Mouse (Mus musculus) limb, embryonic 15.5 days (tissue): ENCODE results near the gene Fam149a. TPM values are rescaled to one million over a fixed set of nuclear protein-coding genes. Genes with fewer than 3 reads are reported as not detected.

ENCODE experiments used
- ATAC-seq: fragments of 200-750 bp; cut with Nextera tagmentation; 2 replicates; pipeline ENCODE4 v1.8.0; 2017; ENCODE audit warnings: low read depth, moderate TSS enrichment; ENCODE audit not compliant: insufficient number of reproducible peaks, low FRiP score, low TSS enrichment
- H3K27ac ChIP-seq: fragments of 300-500 bp; sonication (generic); 2 replicates; pipeline ENCODE4 v1.5.1; 2015; ENCODE audit warnings: moderate library complexity, mild to moderate bottlenecking, inconsistent platforms
- H3K27me3 ChIP-seq: fragments of 300-500 bp; sonication (generic); 2 replicates; pipeline ENCODE4 v1.6.1; 2015; ENCODE audit warnings: inconsistent platforms
- H3K36me3 ChIP-seq: fragments of 300-500 bp; sonication (generic); 2 replicates; pipeline ENCODE4 v1.6.1; 2015; ENCODE audit warnings: inconsistent platforms
- H3K4me1 ChIP-seq: fragments of 300-500 bp; sonication (generic); 2 replicates; pipeline ENCODE4 v1.6.1; 2015; ENCODE audit warnings: inconsistent platforms
- H3K4me2 ChIP-seq: fragments of 300-500 bp; sonication (generic); 2 replicates; pipeline ENCODE4 v1.6.1; 2015; ENCODE audit warnings: mild to moderate bottlenecking, inconsistent platforms
- H3K4me3 ChIP-seq: fragments of 300-500 bp; sonication (generic); 2 replicates; pipeline ENCODE4 v1.5.1; 2015; ENCODE audit warnings: mild to moderate bottlenecking, inconsistent platforms
- H3K9ac ChIP-seq: fragments of 300-500 bp; sonication (generic); 2 replicates; pipeline ENCODE4 v1.6.1; 2015; ENCODE audit warnings: inconsistent platforms
- H3K9me3 ChIP-seq: fragments of 300-500 bp; sonication (generic); 2 replicates; pipeline ENCODE4 v1.6.1; 2016; ENCODE audit warnings: inconsistent platforms
- WGBS: fragments of 180-500 bp; shearing (Covaris S2); methylation state at CpG from one replicate; pipeline ENCODE4 v1.1.7; 2015; 5-methylcytosine and 5-hydroxymethylcytosine counted together
- polyA plus RNA-seq: library from polyadenylated mRNA; unstranded; fragments of >200 nt; fragmentation: Nextera tagmentation; extraction: Ambion mirVana; gene quantifications from 2 replicates; pipeline ENCODE4 v1.2.1, GENCODE M21; 2015

Gene Fam149a
- polyA plus RNA-seq, 1 experiment from 2014 or later, result 11.8 TPM

DNA sequence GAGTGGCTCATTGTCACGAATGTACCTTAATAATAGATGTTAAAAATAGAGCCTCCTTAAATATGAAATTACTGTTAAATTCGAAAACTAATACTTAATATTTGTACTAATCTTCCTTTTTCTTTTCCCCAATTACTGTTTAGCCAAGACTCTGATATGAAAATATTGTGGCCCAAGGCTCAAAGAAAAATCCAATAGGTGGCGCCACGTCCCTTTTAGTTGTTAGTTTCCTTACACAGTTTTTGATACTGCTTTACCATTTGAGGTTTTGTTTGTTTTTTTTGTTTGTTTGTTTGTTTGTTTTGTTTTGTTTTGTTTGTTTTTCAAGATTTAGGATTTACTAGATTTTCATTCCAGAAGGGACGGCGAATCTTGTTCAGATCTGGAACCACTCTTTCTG is 19.8 kb downstream of the Fam149a start:
- no peaks in the 10 kb centered on the region for H3K36me3 ChIP-seq
- peaks cover 6% of the 10 kb centered on the region for H3K4me1 ChIP-seq
- H3K4me3 ChIP-seq, result no peak overlapping the region
- no peak for ATAC-seq
- no peak overlapping the region for H3K27ac ChIP-seq
- H3K4me2 ChIP-seq, result no peak overlapping the region
- WGBS, result 68% methylated on average over 6 of the region's 6 CpGs
- H3K9me3 ChIP-seq, result no peaks in the 10 kb centered on the region
- no peak overlapping the region for H3K9ac ChIP-seq
- no peaks in the 10 kb centered on the region for H3K27me3 ChIP-seq

DNA sequence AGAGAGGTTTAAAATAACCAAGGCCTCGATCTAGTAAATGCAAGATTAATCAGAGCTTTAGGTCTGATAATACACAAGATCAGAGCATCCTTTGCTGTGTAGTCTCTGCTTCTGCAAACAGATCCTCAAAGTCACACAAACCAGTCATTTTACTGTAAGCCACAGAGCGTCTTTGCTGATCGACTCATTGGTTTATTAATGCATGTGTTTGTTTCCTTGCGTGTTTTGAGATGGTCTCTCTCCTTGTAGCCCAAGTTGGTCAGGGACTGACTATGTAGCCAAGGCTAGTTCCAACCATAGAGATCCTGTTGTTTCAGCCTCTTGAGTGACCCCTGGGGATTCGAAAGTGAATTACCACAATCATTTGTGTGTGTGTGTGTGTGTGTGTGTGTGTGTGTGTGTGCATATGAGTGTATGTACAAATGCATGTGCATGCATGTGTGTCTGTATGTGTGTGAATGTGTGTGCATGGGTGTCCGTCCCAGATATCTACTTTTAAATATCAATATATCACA is 22.9 kb downstream of the Fam149a start:
- Histone ChIP-seq H3K4me3 (peak overlapping the region; percentile 57; the same call in 1 of the 2 replicates), H3K36me3 (no peaks in the 10 kb centered on the region), H3K9me3 (no peaks in the 10 kb centered on the region), H3K9ac (no peak overlapping the region), H3K27ac (no peak overlapping the region), H3K27me3 (no peaks in the 10 kb centered on the region), H3K4me1 (peaks cover 6% of the 10 kb centered on the region), H3K4me2 (peak overlapping the region; percentile 78; the same call in 1 of the 2 replicates)
- WGBS, result 77% methylated on average over 6 of the region's 6 CpGs
- ATAC-seq, result no peak

DNA sequence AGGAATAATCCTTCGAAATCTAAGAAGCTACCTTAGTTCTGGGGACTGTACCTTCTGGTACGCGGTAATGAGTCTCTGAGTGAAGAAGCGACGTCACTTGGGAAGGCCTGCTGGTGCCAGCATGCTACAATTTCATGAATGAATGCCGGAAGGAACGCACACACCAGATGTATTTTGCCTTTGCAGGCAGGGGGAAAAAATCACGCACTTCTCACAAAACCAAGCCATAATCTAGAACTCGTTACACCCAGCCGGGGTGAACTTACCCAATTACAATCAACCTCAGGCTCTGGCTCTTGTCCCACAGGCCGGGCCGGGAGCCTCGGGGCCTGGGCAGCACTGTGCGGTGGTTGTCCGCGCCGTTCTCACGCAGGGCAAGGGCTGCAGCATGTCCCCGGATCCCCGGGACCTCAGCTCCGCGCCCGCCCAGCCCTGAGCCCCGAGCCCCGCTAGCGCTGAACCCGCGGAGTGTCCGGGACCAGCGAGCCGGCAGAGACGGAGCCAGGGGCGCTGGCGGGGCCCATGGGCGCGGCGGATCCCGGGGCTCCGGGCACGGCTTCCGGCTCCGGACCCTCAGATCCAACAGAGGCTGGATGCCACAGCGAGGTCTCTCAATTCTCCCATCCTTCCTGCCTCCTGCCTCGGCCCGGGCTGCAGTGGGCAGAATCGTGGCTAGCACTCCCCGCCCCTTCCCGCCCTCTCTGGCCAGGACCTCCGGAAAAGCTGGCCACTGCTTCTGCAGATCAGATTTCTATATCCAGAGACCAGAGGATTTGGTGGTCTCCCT is 23.8 kb downstream of the Fam149a start:
- peaks cover 6% of the 10 kb centered on the region for H3K4me1 ChIP-seq
- H3K4me3 ChIP-seq, result peak overlapping the region; percentile 57
- no peaks in the 10 kb centered on the region for H3K36me3 ChIP-seq
- peak overlapping the region; percentile 43; the same call in 1 of the 2 replicates for H3K27ac ChIP-seq
- peak overlapping the region; percentile 78 for H3K4me2 ChIP-seq
- H3K9me3 ChIP-seq, result no peaks in the 10 kb centered on the region
- WGBS, result 2% methylated on average over 48 of the region's 49 CpGs
- H3K27me3 ChIP-seq, result no peaks in the 10 kb centered on the region
- H3K9ac ChIP-seq, result peak overlapping the region; percentile 60
- peak; percentile 76 for ATAC-seq

DNA sequence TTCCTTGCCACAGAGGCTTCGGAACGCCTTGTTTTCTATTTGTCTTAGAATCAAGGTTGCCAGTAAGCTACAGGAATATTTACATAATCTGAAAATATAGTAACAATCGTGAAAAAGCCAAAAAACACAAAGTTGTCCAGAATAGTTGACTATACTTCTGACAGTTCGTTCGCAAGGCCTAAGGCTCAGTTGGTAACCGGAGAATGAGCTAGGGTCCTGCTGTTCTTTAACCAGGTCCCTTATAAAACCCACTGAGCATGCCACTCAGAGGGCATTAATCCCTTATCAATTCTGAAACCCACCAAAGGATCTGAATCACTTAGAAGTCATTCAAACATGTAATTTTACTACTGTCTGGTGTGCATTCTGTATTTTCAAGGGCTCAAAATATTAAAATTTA is 26.3 kb downstream of the Fam149a start:
- WGBS, result 78% methylated on average over 6 of the region's 6 CpGs
- no peaks in the 10 kb centered on the region for H3K9me3 ChIP-seq
- H3K9ac ChIP-seq, result no peak overlapping the region
- no peak overlapping the region for H3K4me2 ChIP-seq
- H3K36me3 ChIP-seq, result 0 out of 2 replicates have a peak, but pooled peaks cover 10% of the 10 kb centered on the region
- no peak overlapping the region for H3K27ac ChIP-seq
- ATAC-seq, result no peak
- H3K4me3 ChIP-seq, result no peak overlapping the region
- H3K27me3 ChIP-seq, result no peaks in the 10 kb centered on the region
- H3K4me1 ChIP-seq, result peaks cover 6% of the 10 kb centered on the region

DNA sequence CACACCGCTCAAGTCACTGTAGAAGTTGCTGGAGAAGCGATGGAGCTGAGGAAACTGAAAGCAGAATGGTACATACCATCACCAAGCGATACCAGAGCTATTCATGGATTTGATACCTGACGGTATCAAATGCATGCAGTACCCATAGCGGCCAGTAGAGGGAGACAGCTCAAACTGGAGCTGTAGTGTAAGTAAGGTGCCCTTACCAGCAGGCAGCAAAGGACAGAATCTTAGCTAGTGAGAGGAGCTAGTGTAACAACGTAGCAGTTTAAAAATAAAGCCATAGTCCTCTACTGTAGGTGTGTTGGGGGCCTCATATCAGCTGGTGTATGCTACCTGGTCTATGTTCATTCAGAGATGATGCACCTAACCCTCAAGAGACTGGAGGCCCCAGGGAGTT is 37.1 kb downstream of the Fam149a start:
- no peaks in the 10 kb centered on the region for H3K27me3 ChIP-seq
- H3K27ac ChIP-seq, result no peak overlapping the region
- no peak overlapping the region for H3K4me2 ChIP-seq
- no peak for ATAC-seq
- no peaks in the 10 kb centered on the region for H3K9me3 ChIP-seq
- WGBS, result 20% methylated on average over 6 of the region's 6 CpGs
- H3K4me1 ChIP-seq, result no peaks in the 10 kb centered on the region
- peaks cover 44% of the 10 kb centered on the region for H3K36me3 ChIP-seq
- no peak overlapping the region for H3K4me3 ChIP-seq
- no peak overlapping the region for H3K9ac ChIP-seq

DNA sequence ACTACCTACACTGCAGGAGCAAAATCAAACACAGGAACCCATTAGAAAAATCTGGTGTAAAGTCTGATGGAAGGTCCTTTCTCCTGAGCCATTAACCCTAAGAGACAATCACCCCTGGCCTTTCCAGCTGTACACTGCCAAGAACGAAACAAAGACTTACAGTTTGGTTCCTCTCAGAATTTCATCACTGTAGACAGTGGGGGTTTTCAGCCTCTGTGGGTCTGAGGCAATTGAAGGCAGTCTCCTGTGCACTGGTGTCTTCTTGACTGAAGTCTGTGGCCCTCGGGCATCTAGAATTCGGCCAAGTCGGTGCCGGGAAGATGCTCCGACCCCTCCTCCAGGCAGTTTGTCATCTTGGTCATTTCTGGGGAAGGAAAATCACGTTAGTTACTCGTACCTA is 37.8 kb downstream of the Fam149a start:
- Histone ChIP-seq H3K36me3 (peaks cover 46% of the 10 kb centered on the region), H3K27ac (no peak overlapping the region), H3K9ac (no peak overlapping the region), H3K4me1 (no peaks in the 10 kb centered on the region), H3K9me3 (no peaks in the 10 kb centered on the region), H3K27me3 (no peaks in the 10 kb centered on the region), H3K4me3 (no peak overlapping the region), H3K4me2 (no peak overlapping the region)
- WGBS, result 89% methylated on average over 8 of the region's 8 CpGs
- ATAC-seq, result no peak

DNA sequence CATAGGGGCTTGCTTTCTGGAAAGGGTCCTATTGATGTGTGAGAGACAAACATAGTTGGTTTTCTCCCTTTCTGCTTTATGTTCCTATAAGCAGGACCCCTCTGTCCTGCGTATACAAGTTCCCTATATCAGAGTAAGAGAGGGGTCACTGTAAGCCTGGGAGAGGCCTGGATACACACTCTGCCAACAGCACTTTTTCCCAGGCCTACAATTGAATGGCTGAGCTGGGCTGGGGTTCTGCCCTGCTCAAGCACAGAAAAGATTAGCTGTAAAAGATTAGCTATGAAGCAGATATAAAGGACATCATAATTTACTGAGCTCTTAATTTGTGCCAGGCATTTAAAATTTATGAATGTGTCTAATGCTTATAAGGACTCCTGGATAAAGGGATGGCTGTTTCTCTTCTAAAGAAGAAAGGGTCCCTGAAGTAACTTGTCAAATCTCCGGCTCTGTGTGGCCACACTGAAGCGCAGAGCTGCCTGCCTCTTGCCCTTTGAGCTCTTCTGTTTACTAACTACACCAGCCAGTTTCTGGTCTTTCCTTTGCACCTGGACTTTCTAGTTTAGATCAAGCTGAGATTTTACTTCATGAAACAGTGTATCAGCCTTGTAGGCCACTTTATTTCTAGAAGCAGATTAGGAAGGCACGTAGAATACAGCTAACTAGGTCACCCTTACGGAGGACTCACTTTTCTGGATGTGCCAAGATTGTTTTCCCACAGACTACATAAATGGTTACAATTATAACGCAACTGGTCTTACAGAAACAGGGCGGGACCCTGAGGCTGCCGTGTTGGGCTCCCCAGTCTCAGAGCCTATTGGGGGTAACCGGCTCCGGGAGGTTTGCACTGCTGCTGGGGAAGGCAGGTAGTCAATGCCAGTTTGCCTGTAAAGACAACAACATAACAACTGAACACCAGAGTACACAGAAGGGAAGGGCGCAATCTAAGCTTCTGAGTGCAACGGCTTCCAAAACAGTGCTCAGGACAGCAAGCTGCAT is 40.2 kb downstream of the Fam149a start:
- no peak for ATAC-seq
- H3K36me3 ChIP-seq, result peaks cover 40% of the 10 kb centered on the region
- WGBS, result 87% methylated on average over 12 of the region's 12 CpGs

DNA sequence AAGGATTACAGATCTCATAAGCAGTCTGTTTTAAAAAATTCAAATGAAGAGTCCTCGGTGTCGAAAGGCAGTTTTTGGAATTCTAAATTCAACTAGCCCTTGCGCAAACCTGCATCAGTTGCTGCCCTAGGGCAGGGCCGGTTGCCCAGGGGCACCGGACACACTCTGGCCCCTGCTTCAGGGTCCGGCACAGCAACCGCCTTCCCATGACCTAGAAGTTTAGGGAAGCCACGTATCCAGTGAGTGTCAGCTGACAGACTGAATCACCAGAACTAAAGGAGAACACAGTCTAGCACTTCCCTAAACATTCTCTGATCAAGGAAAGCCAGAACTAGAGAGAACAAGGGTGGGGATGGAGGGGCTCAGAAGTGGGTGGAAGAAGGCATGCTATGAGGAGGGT is 48.6 kb downstream of the Fam149a start:
- no peak for ATAC-seq
- Histone ChIP-seq H3K4me1 (peaks cover 10% of the 10 kb centered on the region; the same call in 1 of the 2 replicates), H3K9ac (0 out of 2 replicates have a peak overlapping the region, but pooled peaks have one; percentile 1), H3K9me3 (no peaks in the 10 kb centered on the region), H3K4me3 (peak overlapping the region; percentile 50), H3K27me3 (no peaks in the 10 kb centered on the region), H3K4me2 (peak overlapping the region; percentile 78), H3K27ac (no peak overlapping the region), H3K36me3 (no peaks in the 10 kb centered on the region)
- WGBS, result 3% methylated on average over 8 of the region's 8 CpGs

More for the DNA sequence above, 40.2 kb downstream of the Fam149a start:
- no peak overlapping the region for H3K4me3 ChIP-seq
- H3K9ac ChIP-seq, result no peak overlapping the region
- no peak overlapping the region for H3K27ac ChIP-seq
- H3K4me2 ChIP-seq, result no peak overlapping the region
- no peaks in the 10 kb centered on the region for H3K27me3 ChIP-seq
- H3K9me3 ChIP-seq, result no peaks in the 10 kb centered on the region
- H3K4me1 ChIP-seq, result no peaks in the 10 kb centered on the region

DNA sequence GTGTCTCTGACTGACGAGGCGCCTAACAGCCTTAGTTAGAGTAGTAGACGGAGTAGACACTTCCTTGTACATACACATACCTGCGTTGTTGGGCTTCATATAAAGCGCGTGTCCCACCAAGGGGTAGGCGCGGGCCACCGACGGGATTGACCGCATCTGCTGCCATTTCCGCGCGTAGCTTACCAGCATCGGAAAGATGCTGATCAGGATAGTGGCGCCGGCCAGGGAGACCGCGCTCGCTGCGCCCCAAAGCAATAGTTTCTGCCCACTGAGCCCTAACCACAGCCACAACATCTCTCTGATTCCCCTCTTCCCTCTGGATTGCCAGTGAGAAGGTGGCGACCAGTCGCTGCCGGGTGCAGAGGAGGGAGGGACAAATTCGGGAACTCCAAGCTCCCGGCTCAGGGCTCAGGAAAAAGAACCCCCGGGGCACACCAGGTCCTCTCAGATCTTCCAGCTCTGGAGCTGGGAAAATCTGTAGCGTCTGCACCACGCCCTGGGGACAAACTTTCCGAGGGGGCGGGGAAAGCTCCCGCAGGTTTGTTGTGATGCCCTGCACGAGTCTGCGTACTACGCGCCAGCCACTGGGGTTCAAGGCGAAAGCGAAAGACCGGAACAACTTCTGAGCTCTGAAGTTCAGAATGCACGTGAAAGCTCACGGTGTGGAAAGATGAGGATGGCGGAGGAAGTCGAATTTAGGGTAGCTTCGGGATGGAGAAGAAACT is 49.2 kb downstream of the Fam149a start, which contains the start of gene Cyp4v3:
Cyp4v3 (minus strand) TSS at position 532 of the 725 bp plus-strand sequence.
- WGBS, result under 1% methylated on average over 42 of the region's 44 CpGs
- no peaks in the 10 kb centered on the region for H3K27me3 ChIP-seq
- H3K4me2 ChIP-seq, result peak within 1 kb of the TSS; percentile 78
- peaks cover 10% of the 10 kb centered on the region; the same call in 1 of the 2 replicates for H3K4me1 ChIP-seq
- H3K36me3 ChIP-seq, result no peaks in the 10 kb centered on the region
- H3K27ac ChIP-seq, result no peak within 1 kb of the TSS
- H3K9ac ChIP-seq, result peak within 1 kb of the TSS; percentile 1; the same call in 1 of the 2 replicates
- H3K4me3 ChIP-seq, result peak within 1 kb of the TSS; percentile 50
- H3K9me3 ChIP-seq, result no peaks in the 10 kb centered on the region
- peak; percentile 44; the same call in 1 of the 2 replicates for ATAC-seq

DNA sequence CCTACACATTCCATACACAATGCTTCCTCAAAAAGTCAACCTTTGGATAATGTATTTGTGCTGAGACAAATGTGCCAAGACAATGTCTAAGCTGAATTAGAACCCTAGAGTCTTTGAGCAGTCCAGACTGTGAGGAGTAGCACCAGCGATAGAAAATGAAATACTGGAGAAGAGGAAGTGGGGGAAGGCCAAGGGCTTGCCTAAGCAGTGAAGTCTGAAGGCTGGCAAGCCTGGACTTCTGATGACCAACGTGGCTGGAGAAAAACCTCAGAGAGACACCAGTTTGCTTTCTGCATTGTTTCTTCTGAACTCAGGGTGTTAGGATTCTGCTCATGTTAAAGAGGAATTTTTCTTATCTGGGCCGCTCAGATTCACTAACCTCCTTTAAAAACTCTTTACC is 51.2 kb downstream of the Fam149a start:
- Histone ChIP-seq H3K27ac (no peak overlapping the region), H3K27me3 (no peaks in the 10 kb centered on the region), H3K9me3 (no peaks in the 10 kb centered on the region), H3K4me1 (peaks cover 10% of the 10 kb centered on the region; the same call in 1 of the 2 replicates), H3K36me3 (no peaks in the 10 kb centered on the region), H3K9ac (no peak overlapping the region), H3K4me2 (no peak overlapping the region), H3K4me3 (no peak overlapping the region)
- 75% methylated on average over 3 of the region's 3 CpGs for WGBS
- no peak for ATAC-seq
